Mouse (Mus musculus): ENCODE results near the gene Piwil4. TPM values are rescaled to one million over a fixed set of nuclear protein-coding genes. Genes with fewer than 3 reads are reported as not detected.

Piwil4 gene
- polyA plus RNA-seq, 1 experiment from 2014 or later = not detected

GRCm38 (mm10) chr9:14668382-14668781, 72.2 kb downstream of the Piwil4 start:
- DNase-seq (no peak), ATAC-seq (ENCODE audit: insufficient read depth) (peak; percentile 31; the same call in 1 of the 2 replicates)
- no peak for TF ChIP-seq CTCF (IDR thresholded peaks at IDR 0.05; ENCODE audit: low read depth)
- Histone ChIP-seq H3K9me3 (ENCODE audit: low read depth, low read length) (no peaks in the 10 kb centered on the region), H3K27me3 (ENCODE audit: insufficient read depth, low read length) (no peaks in the 10 kb centered on the region), H3K36me3 (ENCODE audit: insufficient read depth) (no peaks in the 10 kb centered on the region), H3K27ac (ENCODE audit: low read depth) (no peak overlapping the region), H3K9ac (no peak overlapping the region), H3K4me2 (no peak overlapping the region), H3K4me3 (ENCODE audit: low read depth, low read length) (no peak overlapping the region), H3K4me1 (ENCODE audit: insufficient read depth) (no peaks in the 10 kb centered on the region)
- WGBS = 73% methylated on average over 3 of the region's 3 CpGs

- ATAC-seq (ENCODE audit: insufficient read depth) = no peak
- WGBS = 71% methylated on average over 3 of the region's 3 CpGs
- no peak overlapping the region for H3K4me3 ChIP-seq (ENCODE audit: low read depth, low read length)
- H3K9me3 ChIP-seq (ENCODE audit: low read depth, low read length) = no peaks in the 10 kb centered on the region
- H3K4me2 ChIP-seq = no peak overlapping the region
- H3K4me1 ChIP-seq (ENCODE audit: insufficient read depth) = no peaks in the 10 kb centered on the region
- no peaks in the 10 kb centered on the region for H3K27me3 ChIP-seq (ENCODE audit: insufficient read depth, low read length)
- no peak for DNase-seq
- H3K27ac ChIP-seq (ENCODE audit: low read depth) = no peak overlapping the region
- no peaks in the 10 kb centered on the region for H3K36me3 ChIP-seq (ENCODE audit: insufficient read depth)
- TF ChIP-seq CTCF (IDR thresholded peaks at IDR 0.05; ENCODE audit: low read depth) = no peak
- no peak overlapping the region for H3K9ac ChIP-seq
These were observed 74.5 kb downstream of the Piwil4 start for GRCm38 (mm10) chr9:14666071-14666470.

- Histone ChIP-seq H3K27ac (ENCODE audit: low read depth) (no peak overlapping the region), H3K9me3 (ENCODE audit: low read depth, low read length) (no peaks in the 10 kb centered on the region)
These were observed 76.9 kb downstream of the Piwil4 start for GRCm38 (mm10) chr9:14663591-14663990.

DNA sequence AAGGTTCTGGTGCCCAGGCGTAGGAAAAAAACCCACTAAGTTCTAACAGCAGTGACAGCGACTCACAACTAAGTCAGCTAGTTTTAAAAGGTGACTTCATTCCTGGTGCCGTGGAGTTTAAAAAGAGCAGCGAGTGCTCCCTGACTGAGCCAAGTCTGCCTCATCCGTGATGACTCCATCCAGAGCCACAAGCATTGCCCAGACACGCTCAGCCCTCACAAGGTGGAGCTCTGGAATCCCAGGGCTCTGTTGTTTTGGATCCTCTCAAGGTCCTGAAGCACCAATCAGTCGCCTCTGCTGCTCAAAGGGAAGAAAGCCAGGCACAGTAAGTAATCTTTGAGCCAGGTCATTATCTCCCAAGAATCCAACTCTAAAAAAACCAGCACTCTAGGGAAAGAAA, 77.7 kb downstream of the Piwil4 start:
- Histone ChIP-seq H3K9ac (no peak overlapping the region), H3K4me2 (no peak overlapping the region), H3K27ac (ENCODE audit: low read depth) (no peak overlapping the region; the same call in 1 of the 2 replicates), H3K4me3 (ENCODE audit: low read depth, low read length) (no peak overlapping the region), H3K9me3 (ENCODE audit: low read depth, low read length) (no peaks in the 10 kb centered on the region), H3K36me3 (ENCODE audit: insufficient read depth) (no peaks in the 10 kb centered on the region), H3K4me1 (ENCODE audit: insufficient read depth) (no peaks in the 10 kb centered on the region), H3K27me3 (ENCODE audit: insufficient read depth, low read length) (no peaks in the 10 kb centered on the region)
- ATAC-seq (ENCODE audit: insufficient read depth) (no peak), DNase-seq (no peak)
- TF ChIP-seq CTCF (IDR thresholded peaks at IDR 0.05; ENCODE audit: low read depth) = no peak
- 70% methylated on average over 7 of the region's 7 CpGs for WGBS

More at GRCm38 (mm10) chr9:14663591-14663990, 76.9 kb downstream of the Piwil4 start:
- H3K36me3 ChIP-seq (ENCODE audit: insufficient read depth) = no peaks in the 10 kb centered on the region
- DNase-seq (no peak), ATAC-seq (ENCODE audit: insufficient read depth) (no peak)
- 91% methylated on average over 2 of the region's 2 CpGs for WGBS
- no peaks in the 10 kb centered on the region for H3K27me3 ChIP-seq (ENCODE audit: insufficient read depth, low read length)
- no peak overlapping the region for H3K9ac ChIP-seq
- no peak overlapping the region for H3K4me2 ChIP-seq
- no peak overlapping the region for H3K4me3 ChIP-seq (ENCODE audit: low read depth, low read length)
- no peak for TF ChIP-seq CTCF (IDR thresholded peaks at IDR 0.05; ENCODE audit: low read depth)
- H3K4me1 ChIP-seq (ENCODE audit: insufficient read depth) = no peaks in the 10 kb centered on the region

GRCm38 (mm10) chr9:14662138-14662537, 78.4 kb downstream of the Piwil4 start:
- DNase-seq = no peak
- no peak overlapping the region for H3K4me3 ChIP-seq (ENCODE audit: low read depth, low read length)
- no peak for TF ChIP-seq CTCF (IDR thresholded peaks at IDR 0.05; ENCODE audit: low read depth)

DNA sequence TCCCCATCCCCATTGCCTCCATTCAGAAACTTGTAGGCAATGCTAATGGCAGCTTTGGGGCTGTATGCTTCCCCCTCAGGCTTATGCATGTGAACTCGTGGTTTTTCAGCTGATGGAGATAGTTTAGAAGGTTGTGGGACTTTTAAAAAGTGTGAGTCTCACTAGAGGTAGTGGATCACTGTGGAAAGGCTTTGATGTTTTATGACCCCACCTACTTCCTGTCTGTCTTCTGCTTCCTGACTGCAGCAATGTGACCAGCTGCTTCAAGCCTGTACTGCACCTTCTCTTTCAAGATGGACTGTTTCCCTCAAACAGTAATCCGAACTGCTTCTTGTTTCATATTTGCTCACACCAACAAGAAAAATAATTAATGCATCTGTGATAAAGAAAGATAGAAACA, 82.6 kb downstream of the Piwil4 start:
- H3K36me3 ChIP-seq (ENCODE audit: insufficient read depth) = no peaks in the 10 kb centered on the region
- no peak overlapping the region for H3K4me2 ChIP-seq
- H3K9me3 ChIP-seq (ENCODE audit: low read depth, low read length) = no peaks in the 10 kb centered on the region
- no peak for ATAC-seq (ENCODE audit: insufficient read depth)
- no peak for DNase-seq
- H3K9ac ChIP-seq = no peak overlapping the region
- H3K27ac ChIP-seq (ENCODE audit: low read depth) = no peak overlapping the region
- 32% methylated on average over 2 of the region's 2 CpGs for WGBS
- no peak for TF ChIP-seq CTCF (IDR thresholded peaks at IDR 0.05; ENCODE audit: low read depth)
- no peaks in the 10 kb centered on the region for H3K4me1 ChIP-seq (ENCODE audit: insufficient read depth)
- H3K27me3 ChIP-seq (ENCODE audit: insufficient read depth, low read length) = no peaks in the 10 kb centered on the region
- no peak overlapping the region for H3K4me3 ChIP-seq (ENCODE audit: low read depth, low read length)

More at GRCm38 (mm10) chr9:14662138-14662537, 78.4 kb downstream of the Piwil4 start:
- Histone ChIP-seq H3K27ac (ENCODE audit: low read depth) (no peak overlapping the region), H3K4me1 (ENCODE audit: insufficient read depth) (no peaks in the 10 kb centered on the region), H3K9ac (no peak overlapping the region), H3K4me2 (no peak overlapping the region), H3K9me3 (ENCODE audit: low read depth, low read length) (no peaks in the 10 kb centered on the region), H3K36me3 (ENCODE audit: insufficient read depth) (no peaks in the 10 kb centered on the region), H3K27me3 (ENCODE audit: insufficient read depth, low read length) (no peaks in the 10 kb centered on the region)
- WGBS = 75% methylated on average over 9 of the region's 9 CpGs
- ATAC-seq (ENCODE audit: insufficient read depth) = no peak

DNA sequence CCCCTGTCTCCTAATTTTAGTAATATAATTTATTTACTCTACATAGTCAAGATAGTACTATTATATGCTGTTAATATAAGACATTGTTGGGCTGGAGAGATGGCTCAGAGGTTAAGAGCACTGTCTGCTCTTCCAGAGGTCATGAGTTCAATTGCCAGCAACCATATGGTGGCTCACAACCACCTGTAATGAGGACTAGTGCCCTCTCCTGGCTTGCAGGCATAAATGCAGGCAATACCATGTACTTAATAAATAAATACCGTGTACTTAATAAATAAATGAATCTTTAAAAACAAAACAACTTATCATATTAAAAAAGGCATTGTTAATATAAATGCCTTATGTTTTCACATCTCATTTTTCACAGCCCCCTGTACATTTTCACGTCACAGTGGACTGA, 86.5 kb downstream of the Piwil4 start:
- no peak overlapping the region for H3K27ac ChIP-seq (ENCODE audit: low read depth)
- peak; percentile 42 for TF ChIP-seq CTCF (IDR thresholded peaks at IDR 0.05; ENCODE audit: low read depth)
- H3K27me3 ChIP-seq (ENCODE audit: insufficient read depth, low read length) = no peaks in the 10 kb centered on the region
- no peaks in the 10 kb centered on the region for H3K9me3 ChIP-seq (ENCODE audit: low read depth, low read length)
- no peak overlapping the region for H3K4me3 ChIP-seq (ENCODE audit: low read depth, low read length)
- H3K4me2 ChIP-seq = no peak overlapping the region
- H3K36me3 ChIP-seq (ENCODE audit: insufficient read depth) = no peaks in the 10 kb centered on the region
- no peaks in the 10 kb centered on the region for H3K4me1 ChIP-seq (ENCODE audit: insufficient read depth)
- ATAC-seq (ENCODE audit: insufficient read depth) = no peak
- 78% methylated on average over 2 of the region's 2 CpGs for WGBS
- no peak overlapping the region for H3K9ac ChIP-seq
- DNase-seq = no peak

GRCm38 (mm10) chr9:14652761-14653160, 87.8 kb downstream of the Piwil4 start:
- no peak for TF ChIP-seq CTCF (IDR thresholded peaks at IDR 0.05; ENCODE audit: low read depth)
- DNase-seq = no peak
- H3K4me1 ChIP-seq (ENCODE audit: insufficient read depth) = no peaks in the 10 kb centered on the region
- no peak overlapping the region for H3K27ac ChIP-seq (ENCODE audit: low read depth)
- H3K9me3 ChIP-seq (ENCODE audit: low read depth, low read length) = no peaks in the 10 kb centered on the region
- no peak overlapping the region for H3K9ac ChIP-seq
- H3K4me3 ChIP-seq (ENCODE audit: low read depth, low read length) = no peak overlapping the region
- no peaks in the 10 kb centered on the region for H3K36me3 ChIP-seq (ENCODE audit: insufficient read depth)
- WGBS = 68% methylated on average over 1 of the region's 1 CpGs
- ATAC-seq (ENCODE audit: insufficient read depth) = no peak
- no peaks in the 10 kb centered on the region for H3K27me3 ChIP-seq (ENCODE audit: insufficient read depth, low read length)
- no peak overlapping the region for H3K4me2 ChIP-seq
